Mouse (Mus musculus): ENCODE results near the gene Galnt2.
A peak's percentile ranks its signal among the peaks of the same experiment; 100 is the strongest.

Gene Galnt2

GRCm38 (mm10) chr8:124235536-124235935 lies 4.3 kb downstream of the Galnt2 start:
- DNase-seq = peak; percentile 15

GRCm38 (mm10) chr8:124239350-124239749 lies 8.2 kb downstream of the Galnt2 start:
- DNase-seq = no peak

- DNase-seq = no peak
Measured at GRCm38 (mm10) chr8:124240932-124241331, 9.7 kb downstream of the Galnt2 start.

GRCm38 (mm10) chr8:124242208-124242607 lies 11.0 kb downstream of the Galnt2 start:
- peak; percentile 5 for DNase-seq

- DNase-seq = no peak
Measured at GRCm38 (mm10) chr8:124242913-124243312, 11.7 kb downstream of the Galnt2 start.

- DNase-seq = no peak
Measured at GRCm38 (mm10) chr8:124247581-124247980, 16.4 kb downstream of the Galnt2 start.

- no peak for DNase-seq
Measured at GRCm38 (mm10) chr8:124248688-124249087, 17.5 kb downstream of the Galnt2 start.

- no peak for DNase-seq
Measured at GRCm38 (mm10) chr8:124250255-124250654, 19.1 kb downstream of the Galnt2 start.

- no peak for DNase-seq
Measured at GRCm38 (mm10) chr8:124250785-124251184, 19.6 kb downstream of the Galnt2 start.

GRCm38 (mm10) chr8:124252533-124252950 lies 21.4 kb downstream of the Galnt2 start:
- no peak for DNase-seq

- DNase-seq = no peak
Measured at GRCm38 (mm10) chr8:124253939-124254338, 22.7 kb downstream of the Galnt2 start.

- DNase-seq = no peak
Measured at GRCm38 (mm10) chr8:124256841-124257240, 25.6 kb downstream of the Galnt2 start.

- peak; percentile 51 for DNase-seq
Measured at GRCm38 (mm10) chr8:124257363-124257762, 26.2 kb downstream of the Galnt2 start.

GRCm38 (mm10) chr8:124259146-124259545 lies 28.0 kb downstream of the Galnt2 start:
- no peak for DNase-seq

- no peak for DNase-seq
Measured at GRCm38 (mm10) chr8:124259925-124260324, 28.7 kb downstream of the Galnt2 start.

GRCm38 (mm10) chr8:124260371-124260770 lies 29.2 kb downstream of the Galnt2 start:
- no peak for DNase-seq

- no peak for DNase-seq
Measured at GRCm38 (mm10) chr8:124263058-124263457, 31.9 kb downstream of the Galnt2 start.

- no peak for DNase-seq
Measured at GRCm38 (mm10) chr8:124264032-124264431, 32.8 kb downstream of the Galnt2 start.

GRCm38 (mm10) chr8:124264671-124265070 lies 33.5 kb downstream of the Galnt2 start:
- no peak for DNase-seq

- no peak for DNase-seq
Measured at GRCm38 (mm10) chr8:124265130-124265529, 33.9 kb downstream of the Galnt2 start.

GRCm38 (mm10) chr8:124265798-124266197 lies 34.6 kb downstream of the Galnt2 start:
- DNase-seq = no peak

- peak; percentile 49 for DNase-seq
Measured at GRCm38 (mm10) chr8:124267206-124267605, 36.0 kb downstream of the Galnt2 start.

GRCm38 (mm10) chr8:124270504-124270903 lies 39.3 kb downstream of the Galnt2 start:
- no peak for DNase-seq

- no peak for DNase-seq
Measured at GRCm38 (mm10) chr8:124270904-124271303, 39.7 kb downstream of the Galnt2 start.

GRCm38 (mm10) chr8:124271518-124271917 lies 40.3 kb downstream of the Galnt2 start:
- no peak for DNase-seq

GRCm38 (mm10) chr8:124272792-124273191 lies 41.6 kb downstream of the Galnt2 start:
- DNase-seq = peak; percentile 29
